27 mouse cellular contexts compared by ENCODE assay signal in genomic region chr2:38678947-38679346, GRCm38 (mm10). TPM values are rescaled to one million over a fixed set of nuclear protein-coding genes. Genes with fewer than 3 reads are reported as not detected.
DNase-seq lines count a peak whose midpoint lies in the region; ATAC-seq and TF ChIP-seq lines count a peak whose summit lies in the region.
"Had no signal": no experiment of that assay in that cellular context is flagged by ENCODE, and none has a peak within 500 bp of the region (broad histone marks: within the 10 kb centered on the region; RNA-seq: fewer than 3 reads in every experiment).

No protein-coding gene starts in this region.

- no peak overlapping the region for H3K4me3 ChIP-seq in C2C12 (ENCODE audit: insufficient read depth, poor library complexity, severe bottlenecking)
- H3K4me3 ChIP-seq: forebrain, embryonic 10.5 days; forebrain, embryonic 13.5 days; gastrocnemius, adult 2 months; heart, embryonic 12.5 days; heart, embryonic 15.5 days; hindbrain, embryonic 10.5 days; hindbrain, embryonic 13.5 days; intestine, embryonic 15.5 days had no signal

- peak; percentile 10 for ATAC-seq in Patski
- ATAC-seq: forebrain, embryonic 13.5 days; forebrain, embryonic 16.5 days; hindbrain, embryonic 16.5 days; intestine, embryonic 15.5 days had no signal

- POLR2A ChIA-PET in Patski (lab: Charles Lee): no interaction called here

- H3ac ChIP-seq in C2C12 (ENCODE audit: control insufficient read depth, insufficient read length, low read depth): no peak overlapping the region

- in situ Hi-C loops in Patski (cut with MboI; ENCODE audit: low pct_unique_long_range_greater_than_20kb): no loop called here

- H3K27me3 ChIP-seq in C2C12 (ENCODE audit: control insufficient read depth, insufficient read depth, insufficient read length) (no peaks in the 10 kb centered on the region), Patski (no peaks in the 10 kb centered on the region)
- H3K27me3 ChIP-seq: forebrain, embryonic 13.5 days; hindbrain, embryonic 13.5 days; intestine, embryonic 15.5 days had no signal

- TF ChIP-seq CTCF in C2C12 (IDR thresholded peaks at IDR 0.05; ENCODE audit: control insufficient read depth, insufficient read depth, insufficient read length) (no peak), Patski (IDR thresholded peaks at IDR 0.05) (no peak)

- H3K36me3 ChIP-seq in C2C12 (ENCODE audit: control insufficient read depth, insufficient read depth): no peaks in the 10 kb centered on the region
- H3K36me3 ChIP-seq: forebrain, embryonic 10.5 days; G1E; heart, embryonic 12.5 days; heart, embryonic 15.5 days; hindbrain, embryonic 10.5 days; hindbrain, embryonic 13.5 days; intestine, embryonic 15.5 days had no signal

- CTCF ChIA-PET in Patski (lab: Charles Lee): no interaction called here

- peak; percentile 34 for DNase-seq in 3134 (ENCODE audit: extremely low read depth, insufficient read length, low spot score)
- DNase-seq in Patski (ENCODE audit: low read depth, low spot score): peak; percentile 22
- DNase-seq in frontal cortex, postnatal 14 days (ENCODE audit: low spot score in 2 of 2): no peak
- no peak for DNase-seq in layer of hippocampus, adult 18-20 months (ENCODE audit: low spot score in 2 of 2)
- no peak for DNase-seq in natural killer cell, adult 2 months (ENCODE audit: low spot score in 2 of 2)
- DNase-seq: adrenal gland, adult 2 months; adrenal gland, postnatal 14 days; cerebellum, adult 11 months; cerebellum, adult 2 months; cerebellum, postnatal 14 days; gastrocnemius, adult 2 months; gastrocnemius, postnatal 14 days; heart, adult 11 months; heart, postnatal 10 days; heart, postnatal 36 days; kidney, adult 11 months had no signal

- H3K79me3 ChIP-seq in C2C12 (ENCODE audit: low read depth): no peaks in the 10 kb centered on the region

- H3K79me2 ChIP-seq in C2C12 (ENCODE audit: control insufficient read depth, insufficient read depth): no peaks in the 10 kb centered on the region

TF ChIP-seq in C2C12, 6 proteins besides CTCF, POLR2A, EP300 and RAD21:
- no peak for TF ChIP-seq FOSL1 (IDR thresholded peaks at IDR 0.05; ENCODE audit: insufficient read depth, low read length, poor library complexity, severe bottlenecking)
- TF ChIP-seq CEBPB (IDR thresholded peaks at IDR 0.05; ENCODE audit: low read depth): peak; percentile 97
- TF ChIP-seq MAX (IDR thresholded peaks at IDR 0.05): peak; percentile 82
TF ChIP-seq in C2C12: peak in this region for 2.

RNA-seq across cellular contexts. Expression of gene Psmb7, which starts 35.1 kb away (rescaled TPM):
- 377 TPM for polyA plus RNA-seq in C2C12 (2012; fragmentation: generic; extraction: Trizol)
- polyA plus RNA-seq in Patski (2021): 269 TPM
- total RNA-seq in layer of hippocampus, adult 18-20 months (2021): 100 to 1,000 TPM; 193 to 196 TPM

RNA-seq across cellular contexts. Expression of gene Nr5a1, which starts 35.4 kb away (rescaled TPM):
- polyA plus RNA-seq in C2C12 (2012; fragmentation: generic; extraction: Trizol): 0.01 TPM
- not detected for polyA plus RNA-seq in Patski (2021)
- not detected for total RNA-seq in layer of hippocampus, adult 18-20 months (2021)
- total RNA-seq: gastrocnemius, adult 2 months; gastrocnemius, postnatal 14 days; heart, postnatal 36 days had no signal
- polyA plus RNA-seq: cerebellum, adult 2 months; heart, embryonic 12.5 days; heart, embryonic 15.5 days; hindbrain, embryonic 16.5 days had no signal

Comparison
In these comparisons a context has a peak if more than half of its experiments do, and no peak if none do; other contexts are left out.
1. DNase-seq: peak in 3134 (single experiment) and Patski (single experiment); none in frontal cortex, postnatal 14 days (0 of 2), layer of hippocampus, adult 18-20 months (0 of 2) and natural killer cell, adult 2 months (0 of 2).